Mouse (Mus musculus) brain, embryonic 14.5 days (tissue): ENCODE measurements around the gene Gm10840. TPM values are rescaled to one million over a fixed set of nuclear protein-coding genes. Genes with fewer than 3 reads are reported as not detected.
A peak's percentile ranks its signal among the peaks of the same experiment; 100 is the strongest.
"Not testable (repeated sequence)": the region's sequence is repeated elsewhere in the genome, so short reads cannot be mapped to it uniquely, and the experiment has no call there.

ENCODE experiments used
- DNase-seq: peaks from one replicate; pipeline ENCODE4 v3.0.0-alpha.2; 2011; ENCODE audit warnings: low read depth
- CTCF ChIP-seq: fragments of 200-500 bp; IDR thresholded peaks from 2 replicates; pipeline ENCODE4 v1.5.1; 2012; ENCODE audit warnings: inconsistent platforms, mild to moderate bottlenecking, moderate library complexity, borderline replicate concordance; ENCODE audit not compliant: insufficient read depth, insufficient read length; ENCODE audit errors: extremely low read depth
- POLR2A ChIP-seq: fragments of 200-500 bp; IDR thresholded peaks from 2 replicates; pipeline ENCODE4 v1.6.1; 2012; ENCODE audit warnings: mild to moderate bottlenecking, inconsistent platforms, borderline replicate concordance; ENCODE audit not compliant: poor library complexity, insufficient read depth, insufficient read length, severe bottlenecking; ENCODE audit errors: extremely low read depth
- polyA plus RNA-seq: library from polyadenylated mRNA; depleted of rRNA; stranded (reverse); fragments of >200 nt; gene quantifications from 2 replicates; pipeline ENCODE4 v1.2.3, GENCODE M21; 2012

The Gm10840 gene
- polyA plus RNA-seq, 1 experiment: not detected

- DNase-seq: no peak
- no peak for TF ChIP-seq CTCF
- TF ChIP-seq POLR2A: no peak
Observed at GRCm38 (mm10) chr11:106191716-106192115, 31.1 kb downstream of the Gm10840 start.

- TF ChIP-seq CTCF: no peak
- no peak for TF ChIP-seq POLR2A
Observed at GRCm38 (mm10) chr11:106192241-106192640, 31.6 kb downstream of the Gm10840 start.

DNA sequence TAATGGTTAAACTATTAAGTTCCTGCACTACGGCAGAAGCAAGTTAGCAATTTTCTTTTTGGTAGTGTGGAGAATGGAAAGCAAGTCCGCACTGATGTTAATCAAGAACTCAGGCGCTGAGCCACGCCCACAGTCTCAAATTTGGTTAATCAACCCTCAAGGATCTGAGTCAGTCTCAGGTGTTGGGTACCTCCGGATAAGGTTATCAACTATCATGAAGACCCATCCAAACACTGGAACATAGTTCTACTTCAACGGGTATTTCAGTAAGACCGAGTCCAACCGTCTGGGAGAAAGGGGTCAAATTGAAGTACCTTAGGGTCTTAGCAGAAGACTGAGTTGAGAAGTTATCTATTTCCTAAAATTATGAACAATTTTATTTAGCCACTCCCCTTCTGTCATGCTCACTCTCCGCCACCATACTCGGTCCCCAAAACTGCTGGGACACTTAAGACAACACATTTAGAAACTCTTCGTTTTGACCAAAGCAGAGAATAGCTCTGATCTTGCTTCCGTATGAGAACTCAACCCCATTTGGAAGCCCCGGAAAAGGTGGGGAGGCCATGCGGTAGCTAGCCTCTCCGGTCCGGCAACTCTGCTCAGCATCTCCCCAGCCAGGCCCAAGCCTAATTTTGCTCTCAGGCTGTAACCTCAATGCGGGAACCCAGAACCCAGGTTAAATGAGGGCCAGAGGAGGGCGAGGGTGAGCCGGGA is 32.2 kb downstream of the Gm10840 start:
- no peak for DNase-seq
- TF ChIP-seq CTCF (no peak), POLR2A (no peak)

More at GRCm38 (mm10) chr11:106192241-106192640, 31.6 kb downstream of the Gm10840 start:
- no peak for DNase-seq

DNA sequence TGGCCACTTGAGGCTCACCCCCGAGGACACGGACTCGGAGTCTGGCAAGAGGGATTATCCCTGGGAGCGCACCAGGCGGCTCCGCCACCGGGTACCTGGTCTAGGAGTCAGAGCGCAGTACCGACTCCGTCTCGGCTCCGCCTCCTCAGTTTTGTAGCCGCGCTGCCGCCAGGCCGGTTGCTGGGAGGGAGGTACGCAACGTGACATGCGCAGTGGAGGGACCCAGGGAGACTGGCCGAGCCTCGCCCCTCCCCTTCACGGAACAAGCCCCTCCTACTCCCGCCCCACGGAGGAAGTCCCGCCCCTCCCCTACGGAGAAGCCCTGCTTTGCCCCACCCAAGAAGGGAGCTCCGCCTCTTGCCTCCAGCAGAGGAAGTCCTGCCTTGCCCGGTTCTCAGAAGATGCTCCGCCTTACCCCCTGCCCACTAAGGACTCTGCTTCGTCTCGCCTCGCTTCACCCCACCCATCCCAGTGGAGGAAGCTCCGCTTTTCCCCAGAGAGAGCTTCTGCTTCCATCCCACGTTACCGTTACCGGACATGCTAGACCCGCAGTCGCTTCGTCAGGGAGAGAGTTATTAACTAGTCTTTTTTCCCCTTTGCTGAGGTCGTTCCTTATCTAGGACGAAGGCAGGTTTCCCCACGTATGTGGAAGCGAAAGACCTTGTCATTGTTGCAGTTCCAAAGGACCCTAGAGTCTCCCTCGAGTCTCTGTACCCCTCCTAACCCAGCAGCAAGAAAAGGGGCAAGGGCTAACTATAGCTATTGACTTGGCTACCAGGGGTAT is 32.9 kb downstream of the Gm10840 start:
- DNase-seq: peak; percentile 99
- peak; percentile 60; the same call in 1 of the 2 replicates for TF ChIP-seq POLR2A
- 0 out of 2 replicates have a peak, but pooled peaks have one; percentile 0 for TF ChIP-seq CTCF

DNA sequence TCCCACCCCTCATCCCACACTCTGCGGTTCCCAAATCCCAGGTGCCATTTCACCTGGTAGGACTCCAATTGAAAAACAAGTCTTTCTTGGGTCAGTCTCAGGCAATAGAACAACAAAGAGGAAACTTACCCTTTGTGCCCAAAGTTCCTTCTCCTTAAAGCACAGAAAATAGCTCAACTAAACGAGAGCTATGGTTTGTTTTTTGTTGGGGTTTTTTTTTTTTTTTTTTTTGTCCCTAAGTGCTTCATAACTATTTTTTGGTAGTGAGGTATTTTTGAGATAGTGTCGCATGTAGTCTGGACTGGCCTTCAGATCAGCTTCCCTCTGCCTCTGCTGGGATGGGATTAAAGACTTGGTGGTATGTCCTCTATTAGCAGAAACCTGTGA is 33.5 kb downstream of the Gm10840 start:
- no peak for DNase-seq
- TF ChIP-seq POLR2A (no peak), CTCF (no peak)

DNA sequence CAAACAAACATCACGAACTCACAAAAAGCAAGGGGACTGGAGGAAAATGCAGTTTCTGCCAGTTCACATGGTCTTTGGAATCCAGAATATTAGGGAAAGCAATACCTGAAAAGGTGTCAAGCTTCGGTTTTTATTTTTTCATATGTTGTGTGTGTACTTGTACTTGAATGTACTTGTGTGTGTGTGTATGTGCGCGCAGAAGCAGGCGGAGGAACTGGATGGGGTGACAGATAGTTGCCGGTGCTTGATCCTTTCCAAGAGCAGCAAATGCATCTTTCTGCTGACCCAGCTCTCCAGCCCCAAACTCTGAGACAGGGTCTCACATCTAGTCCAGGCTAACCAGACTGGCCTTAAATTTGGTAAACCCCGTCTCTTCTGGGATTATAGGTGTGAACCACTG is 34.2 kb downstream of the Gm10840 start:
- TF ChIP-seq CTCF (no peak), POLR2A (no peak)
- no peak for DNase-seq

- DNase-seq: no peak
- TF ChIP-seq CTCF (no peak), POLR2A (no peak)
Observed at GRCm38 (mm10) chr11:106195341-106195740, 34.7 kb downstream of the Gm10840 start.

DNA sequence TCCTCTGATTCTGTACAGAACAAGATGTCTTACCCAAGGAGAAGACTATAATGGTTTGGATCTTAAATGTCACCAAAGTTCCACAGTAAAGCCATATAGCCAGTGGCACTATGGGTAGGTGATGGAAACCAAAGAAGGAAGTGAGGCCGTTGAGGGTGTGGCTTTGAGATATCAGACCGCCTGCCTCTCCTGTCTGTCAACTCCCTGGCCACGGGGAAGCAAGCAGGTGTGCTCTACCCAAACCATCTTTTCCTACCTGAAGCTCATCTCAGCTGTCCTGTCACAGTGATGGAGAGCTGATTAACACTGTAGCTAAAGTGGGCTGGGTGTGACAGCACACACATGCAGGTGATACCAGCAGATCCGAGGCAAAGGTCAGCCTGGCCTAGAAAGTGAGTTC is 37.6 kb downstream of the Gm10840 start:
- TF ChIP-seq POLR2A: no peak
- DNase-seq: no peak

DNA sequence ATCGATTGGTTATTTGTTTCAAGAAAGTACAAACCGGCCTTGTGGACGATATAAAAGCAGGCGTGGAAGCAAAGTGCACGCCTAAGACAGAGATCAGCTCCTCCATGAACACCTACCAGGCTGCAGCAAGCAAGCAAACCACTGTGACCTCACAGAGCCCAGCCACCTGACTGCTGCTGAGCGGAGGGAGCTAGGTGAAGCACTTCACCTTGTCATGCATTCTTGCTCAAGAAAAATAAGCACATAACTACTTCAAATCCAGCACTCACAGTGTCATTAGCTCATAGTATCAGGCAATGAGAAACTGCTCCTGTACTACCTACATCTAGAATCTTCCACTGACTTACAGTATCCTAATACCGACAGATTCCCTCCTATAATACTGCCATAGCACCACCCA is 39.3 kb downstream of the Gm10840 start:
- not testable (repeated sequence) for DNase-seq

DNA sequence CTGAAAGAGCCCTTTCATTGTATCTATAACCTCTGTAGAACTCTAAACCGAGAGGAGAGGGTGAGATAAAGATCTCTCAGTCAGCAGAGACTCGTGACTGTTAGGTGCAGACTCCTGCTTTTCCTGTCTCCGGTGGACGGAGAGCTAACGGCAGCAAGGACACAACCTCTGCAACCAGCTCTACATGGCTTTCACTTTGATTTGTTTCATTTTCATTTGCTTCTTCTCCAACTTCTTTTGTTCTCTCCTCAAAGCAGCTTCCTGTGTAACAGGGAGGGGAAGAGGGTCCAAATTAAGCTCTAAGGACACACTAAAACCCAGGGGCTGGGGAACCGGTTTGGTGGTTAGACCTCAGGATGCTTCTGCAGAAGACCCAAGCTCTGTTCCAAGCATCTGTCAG is 40.1 kb downstream of the Gm10840 start:
- TF ChIP-seq CTCF (no peak), POLR2A (no peak)
- no peak for DNase-seq

GRCm38 (mm10) chr11:106201337-106202122 is 40.9 kb downstream of the Gm10840 start:
- DNase-seq: no peak
- TF ChIP-seq POLR2A: no peak
- no peak for TF ChIP-seq CTCF
